Mouse (Mus musculus) limb, embryonic 12.5 days (tissue): ENCODE measurements around the gene Olfr350. TPM values are rescaled to one million over a fixed set of nuclear protein-coding genes. Genes with fewer than 3 reads are reported as not detected.

Experiments used
- ATAC-seq: fragments of 200-750 bp; cut with Nextera tagmentation; 2 replicates; pipeline ENCODE4 v1.8.0; 2017; ENCODE audit warnings: low read depth, moderate TSS enrichment; ENCODE audit not compliant: insufficient number of reproducible peaks, insufficient read depth, low FRiP score, low TSS enrichment
- H3K27ac ChIP-seq: fragments of 300-500 bp; sonication (generic); 2 replicates; pipeline ENCODE4 v1.5.1; 2016; ENCODE audit warnings: mild to moderate bottlenecking, moderate library complexity
- H3K27me3 ChIP-seq: fragments of 300-500 bp; sonication (generic); 2 replicates; pipeline ENCODE4 v1.6.1; 2016; ENCODE audit warnings: mild to moderate bottlenecking, moderate library complexity
- H3K36me3 ChIP-seq: fragments of 300-500 bp; sonication (generic); 2 replicates; pipeline ENCODE4 v1.6.1; 2016; ENCODE audit warnings: mild to moderate bottlenecking, moderate library complexity
- H3K4me1 ChIP-seq: fragments of 300-500 bp; sonication (generic); replicated peaks from 2 replicates; pipeline ENCODE4 v1.6.1; 2016
- H3K4me2 ChIP-seq: fragments of 300-500 bp; sonication (generic); 2 replicates; pipeline ENCODE4 v1.6.1; 2016; ENCODE audit warnings: mild to moderate bottlenecking, moderate library complexity
- H3K4me3 ChIP-seq: fragments of 300-500 bp; sonication (generic); replicated peaks from 2 replicates; pipeline ENCODE4 v1.5.1; 2016; ENCODE audit warnings: mild to moderate bottlenecking
- H3K9ac ChIP-seq: fragments of 300-500 bp; sonication (generic); replicated peaks from 2 replicates; pipeline ENCODE4 v1.6.1; 2016; ENCODE audit warnings: mild to moderate bottlenecking, moderate library complexity
- H3K9me3 ChIP-seq: fragments of 300-500 bp; sonication (generic); 2 replicates; pipeline ENCODE4 v1.6.1; 2016; ENCODE audit warnings: mild to moderate bottlenecking, moderate library complexity
- WGBS: fragments of 180-500 bp; shearing (Covaris S2); methylation state at CpG from one replicate; pipeline ENCODE4 v1.1.7; 2016; 5-methylcytosine and 5-hydroxymethylcytosine counted together
- polyA plus RNA-seq: library from polyadenylated mRNA; unstranded; fragments of >200 nt; fragmentation: Nextera tagmentation; extraction: Ambion mirVana; gene quantifications from 2 replicates; pipeline ENCODE4 v1.2.1, GENCODE M21; 2016

The Olfr350 gene
- polyA plus RNA-seq = not detected in 2 replicates

GRCm38 (mm10) chr2:36846010-36846409 is at the start of gene Olfr350:
Gene Olfr350 (plus strand): TSS chr2:36846310.
- no peak within 1 kb of the TSS for H3K4me3 ChIP-seq
- 91% methylated on average over 1 of the region's 1 CpGs for WGBS

DNA sequence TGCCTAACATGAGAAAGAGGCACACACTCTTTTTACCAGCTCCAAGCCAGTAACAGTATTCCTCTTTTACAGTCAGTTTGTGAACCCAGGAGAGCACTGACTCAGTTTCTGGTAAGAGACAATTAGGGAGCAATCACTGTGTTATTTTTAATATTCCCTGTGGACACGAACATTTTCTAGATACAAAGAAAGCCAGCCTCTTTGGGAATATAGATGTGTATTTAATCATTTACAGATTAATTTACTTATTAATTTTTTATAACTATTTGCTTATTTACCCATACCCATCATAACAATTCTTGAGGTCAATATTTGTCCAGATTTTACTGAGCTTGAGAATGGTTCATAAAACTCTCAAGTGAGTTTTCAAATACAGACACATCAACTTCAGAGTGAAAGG is 29.2 kb upstream of the Olfr350 start, which contains the start of gene Olfr3:
Gene Olfr3 (minus strand): TSS at position 101 of the 400 bp plus-strand sequence.
- Histone ChIP-seq H3K36me3 (no peaks in the 10 kb centered on the region), H3K4me1 (no peaks in the 10 kb centered on the region), H3K27ac (no peak within 1 kb of the TSS), H3K9ac (no peak within 1 kb of the TSS), H3K9me3 (peaks cover 35% of the 10 kb centered on the region), H3K27me3 (no peaks in the 10 kb centered on the region), H3K4me3 (no peak within 1 kb of the TSS), H3K4me2 (no peak within 1 kb of the TSS)
- WGBS = 74% methylated on average over 1 of the region's 1 CpGs
- ATAC-seq = no peak

More at GRCm38 (mm10) chr2:36846010-36846409, at the start of gene Olfr350:
- Histone ChIP-seq H3K4me1 (no peaks in the 10 kb centered on the region), H3K27ac (no peak within 1 kb of the TSS), H3K4me2 (no peak within 1 kb of the TSS), H3K9ac (no peak within 1 kb of the TSS), H3K36me3 (no peaks in the 10 kb centered on the region), H3K27me3 (no peaks in the 10 kb centered on the region), H3K9me3 (peaks cover 25% of the 10 kb centered on the region)
- no peak for ATAC-seq

DNA sequence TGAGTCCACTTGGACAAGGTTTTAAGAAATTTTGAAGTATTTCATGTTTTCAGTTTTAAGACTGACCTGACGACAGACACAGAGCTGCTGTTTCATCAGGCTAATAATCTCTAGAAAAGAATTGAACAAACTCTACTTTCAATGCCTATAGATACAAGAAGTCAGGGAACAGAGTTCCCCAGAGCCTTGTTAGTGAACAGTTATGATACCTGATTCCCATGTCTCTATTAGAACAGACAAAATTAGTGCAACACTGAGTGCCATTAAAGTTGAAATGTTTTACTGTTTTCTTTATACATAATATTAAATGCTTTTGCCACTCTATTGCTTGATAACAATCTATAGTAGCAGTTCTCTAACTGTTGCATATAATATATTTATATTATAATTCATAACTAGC is 16.4 kb downstream of the Olfr350 start, which contains the start of gene Olfr351:
Gene Olfr351 (minus strand): TSS at position 101 of the 400 bp plus-strand sequence.
- Histone ChIP-seq H3K27me3 (no peaks in the 10 kb centered on the region), H3K27ac (no peak within 1 kb of the TSS), H3K4me1 (no peaks in the 10 kb centered on the region), H3K9ac (no peak within 1 kb of the TSS), H3K4me3 (no peak within 1 kb of the TSS), H3K9me3 (peaks cover 20% of the 10 kb centered on the region; the same call in 1 of the 2 replicates), H3K36me3 (no peaks in the 10 kb centered on the region), H3K4me2 (no peak within 1 kb of the TSS)
- 86% methylated on average over 1 of the region's 1 CpGs for WGBS
- no peak for ATAC-seq

- Histone ChIP-seq H3K27me3 (no peaks in the 10 kb centered on the region), H3K4me2 (no peak within 1 kb of the TSS), H3K4me1 (no peaks in the 10 kb centered on the region), H3K9me3 (peaks cover 14% of the 10 kb centered on the region; the same call in 1 of the 2 replicates), H3K9ac (no peak within 1 kb of the TSS), H3K36me3 (no peaks in the 10 kb centered on the region), H3K27ac (no peak within 1 kb of the TSS), H3K4me3 (no peak within 1 kb of the TSS)
- ATAC-seq = no peak
- WGBS = 76% methylated on average over 1 of the region's 1 CpGs
Measured at GRCm38 (mm10) chr2:36868160-36868559, 22.1 kb downstream of the Olfr350 start, which contains the start of gene Olfr352. Gene Olfr352 (plus strand): TSS chr2:36868460.

DNA sequence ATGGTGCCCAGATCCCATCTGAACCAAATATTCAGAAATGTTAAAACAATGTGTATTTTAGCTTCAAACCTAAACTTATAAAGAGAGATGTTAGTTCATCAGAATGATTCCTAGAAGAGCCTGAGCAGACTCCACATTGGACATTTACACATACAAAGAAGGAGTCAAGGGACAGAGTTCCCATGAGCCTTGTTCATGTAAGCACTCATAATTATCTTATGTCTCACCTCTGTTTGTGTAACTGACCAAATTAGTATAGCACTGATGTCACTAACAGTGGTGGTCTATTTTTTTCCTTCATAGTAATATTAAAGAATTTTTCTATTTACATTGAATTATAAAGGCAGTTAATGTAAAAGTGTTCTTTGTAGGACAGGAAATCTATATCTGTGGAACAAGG is 46.7 kb downstream of the Olfr350 start, which contains the start of gene Olfr353:
Gene Olfr353 (minus strand): TSS at position 101 of the 400 bp plus-strand sequence.
- no peak for ATAC-seq
- Histone ChIP-seq H3K27me3 (no peaks in the 10 kb centered on the region), H3K4me1 (no peaks in the 10 kb centered on the region), H3K9me3 (peaks cover 28% of the 10 kb centered on the region; the same call in 1 of the 2 replicates), H3K36me3 (no peaks in the 10 kb centered on the region), H3K27ac (no peak within 1 kb of the TSS), H3K4me2 (no peak within 1 kb of the TSS), H3K4me3 (no peak within 1 kb of the TSS), H3K9ac (no peak within 1 kb of the TSS)

DNA sequence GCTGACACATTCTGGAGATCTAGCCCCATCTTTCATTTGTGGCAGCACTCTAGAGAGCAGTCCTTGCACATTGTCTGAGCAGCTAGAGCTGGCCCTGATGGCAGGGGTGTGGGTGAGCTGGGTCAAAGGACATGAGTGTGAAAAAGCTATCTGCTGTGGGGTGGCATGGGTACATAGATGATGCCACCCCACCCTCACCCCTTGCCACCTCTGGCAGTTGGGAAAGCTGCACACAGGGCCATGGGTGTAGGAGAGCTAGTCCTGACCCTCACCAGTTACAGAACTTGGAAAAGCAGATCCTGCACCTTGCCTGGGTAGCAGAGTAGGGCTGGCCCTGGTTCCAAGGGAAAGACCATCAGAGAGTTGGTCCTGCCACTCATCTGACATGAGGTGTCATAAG is 51.0 kb downstream of the Olfr350 start:
- ATAC-seq = no peak
- H3K4me1 ChIP-seq = no peaks in the 10 kb centered on the region
- no peak overlapping the region for H3K27ac ChIP-seq
- H3K36me3 ChIP-seq = no peaks in the 10 kb centered on the region
- H3K4me2 ChIP-seq = no peak overlapping the region
- no peaks in the 10 kb centered on the region for H3K27me3 ChIP-seq
- H3K9me3 ChIP-seq = peaks cover 31% of the 10 kb centered on the region
- no peak overlapping the region for H3K4me3 ChIP-seq
- H3K9ac ChIP-seq = no peak overlapping the region

Other genes with a start within 250 kb of the Olfr350 start
- gene Olfr345, start 206.3 kb upstream of the Olfr350 start, polyA plus RNA-seq = not detected in 2 replicates
- gene Olfr346, start 160.5 kb upstream of the Olfr350 start, polyA plus RNA-seq = not detected in 2 replicates
- not detected in 2 replicates for gene Olfr347, start 114.4 kb upstream of the Olfr350 start, polyA plus RNA-seq
- not detected in 2 replicates for gene Olfr348, start 62.0 kb upstream of the Olfr350 start, polyA plus RNA-seq
- not detected in 2 replicates for gene Olfr50, start 55.8 kb upstream of the Olfr350 start, polyA plus RNA-seq
- not detected in 2 replicates for gene Olfr3, start 29.3 kb upstream of the Olfr350 start, polyA plus RNA-seq
- not detected in 2 replicates for gene Olfr351, start 16.4 kb downstream of the Olfr350 start, polyA plus RNA-seq
- not detected in 2 replicates for gene Olfr352, start 22.1 kb downstream of the Olfr350 start, polyA plus RNA-seq
- not detected in 2 replicates for gene Olfr353, start 46.6 kb downstream of the Olfr350 start, polyA plus RNA-seq
- not detected in 2 replicates for gene Olfr354, start 59.4 kb downstream of the Olfr350 start, polyA plus RNA-seq
- gene Olfr355, start 82.6 kb downstream of the Olfr350 start, polyA plus RNA-seq = not detected in 2 replicates
- gene Olfr356, start 90.8 kb downstream of the Olfr350 start, polyA plus RNA-seq = not detected in 2 replicates
- not detected in 2 replicates for gene Olfr357, start 147.5 kb downstream of the Olfr350 start, polyA plus RNA-seq
- not detected in 2 replicates for gene Olfr358, start 163.0 kb downstream of the Olfr350 start, polyA plus RNA-seq
- not detected in 2 replicates for gene Olfr360, start 219.4 kb downstream of the Olfr350 start, polyA plus RNA-seq
- gene Olfr361, start 243.0 kb downstream of the Olfr350 start, polyA plus RNA-seq = not detected in 2 replicates